Mouse (Mus musculus) liver, embryonic 14.5 days (tissue): ENCODE measurements around the gene Prom2.

Experiments
- CTCF ChIP-seq: IDR thresholded peaks from 2 replicates; pipeline ENCODE4 v1.5.1; 2016; ENCODE audit warnings: antibody characterized with exemption, low read depth, control low read depth
- EP300 ChIP-seq: IDR thresholded peaks from 2 replicates; pipeline ENCODE4 v1.6.1; 2016; ENCODE audit warnings: antibody characterized with exemption, low read depth

GRCm38 (mm10) chr2:127481841-127482532, 59.3 kb downstream of the Prom2 start:
- 0 out of 2 replicates have a peak, but pooled peaks have one; percentile 9 for TF ChIP-seq CTCF
- TF ChIP-seq EP300, result no peak
